Mouse (Mus musculus): ENCODE measurements around the gene Nr2e3. TPM values are rescaled to one million over a fixed set of nuclear protein-coding genes. Genes with fewer than 3 reads are reported as not detected.
"Not testable (repeated sequence)": the region's sequence is repeated elsewhere in the genome, so short reads cannot be mapped to it uniquely, and the experiment has no call there.

Nr2e3 gene
- total RNA-seq, 2 experiments from 2014 or later, result not detected

DNA sequence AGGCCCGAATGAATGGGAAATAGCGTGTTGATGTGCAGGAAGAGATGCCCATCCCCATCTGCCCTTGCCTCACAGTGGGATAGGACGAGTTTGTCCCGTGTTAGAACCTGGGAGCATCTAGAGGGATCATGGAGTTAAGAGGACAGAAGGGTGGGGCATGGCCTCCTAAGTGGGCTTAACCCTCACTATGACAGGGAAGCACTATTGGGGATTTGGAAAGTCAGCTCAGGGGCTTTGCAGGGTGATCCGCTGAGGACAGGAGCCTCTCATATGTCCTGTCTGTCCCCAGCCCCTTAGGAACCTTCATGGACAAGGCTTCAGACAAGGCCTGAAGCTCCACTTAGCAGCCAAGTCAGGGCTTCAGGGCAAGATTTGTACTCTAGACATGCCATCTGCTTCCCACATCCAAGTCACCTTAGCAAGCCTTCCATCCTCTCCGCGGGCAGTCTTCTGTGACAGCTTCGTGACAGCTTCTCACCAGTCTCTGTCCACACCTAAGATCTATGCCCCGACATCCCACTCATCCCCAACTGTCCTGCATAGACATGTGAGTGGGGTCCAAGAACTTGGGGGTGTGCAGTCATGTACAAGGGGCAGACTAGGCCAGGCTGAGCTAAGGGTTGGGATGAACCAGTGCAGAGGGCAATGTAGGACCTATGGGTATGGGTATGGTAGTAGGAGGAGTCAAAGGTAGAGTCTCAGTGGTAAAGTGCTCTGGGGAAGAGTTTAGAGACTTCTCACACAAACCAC is 9.3 kb downstream of the Nr2e3 start:
- no peak for ATAC-seq (ENCODE audit: poor library complexity, severe bottlenecking)

DNA sequence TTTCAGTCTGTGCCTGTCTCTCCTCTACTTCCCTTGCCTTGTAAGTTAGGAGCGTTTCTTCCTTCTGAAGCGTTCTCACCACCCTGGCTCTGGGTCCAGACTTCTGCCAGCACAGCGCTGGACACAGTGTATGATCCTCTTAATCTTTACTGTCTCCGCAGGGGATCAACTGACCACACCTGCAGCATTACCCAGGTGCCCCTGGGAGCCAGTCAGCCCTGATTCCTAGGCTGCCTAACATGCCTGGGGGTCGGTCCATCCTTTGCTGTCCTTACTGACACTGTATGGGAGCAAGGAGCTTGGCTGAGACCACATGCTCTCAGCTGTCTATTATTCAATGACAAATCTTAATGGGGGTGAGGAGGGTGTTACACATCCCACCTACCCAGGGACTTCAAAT is 10.5 kb downstream of the Nr2e3 start:
- ATAC-seq (ENCODE audit: poor library complexity, severe bottlenecking), result no peak

DNA sequence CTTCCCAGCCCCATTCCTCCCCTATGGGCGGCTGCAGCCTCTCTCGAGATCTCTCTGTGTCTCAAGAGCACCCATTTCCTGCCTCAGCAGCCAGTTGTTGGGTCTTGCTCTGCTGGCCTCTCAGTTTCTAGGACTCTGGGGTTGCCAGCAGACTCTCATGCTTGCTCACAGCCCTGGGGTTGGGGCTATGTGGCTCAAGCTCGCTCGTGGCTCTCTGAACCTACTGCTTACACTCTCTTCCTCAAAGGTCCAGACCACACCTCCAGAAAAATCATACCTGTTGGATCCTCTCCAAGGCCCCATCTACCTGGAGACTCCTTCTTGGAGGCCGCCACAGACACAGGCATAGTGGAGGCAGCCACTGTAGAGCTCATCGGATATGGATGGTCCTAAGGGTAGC is 10.9 kb downstream of the Nr2e3 start:
- ATAC-seq (ENCODE audit: poor library complexity, severe bottlenecking), result no peak

DNA sequence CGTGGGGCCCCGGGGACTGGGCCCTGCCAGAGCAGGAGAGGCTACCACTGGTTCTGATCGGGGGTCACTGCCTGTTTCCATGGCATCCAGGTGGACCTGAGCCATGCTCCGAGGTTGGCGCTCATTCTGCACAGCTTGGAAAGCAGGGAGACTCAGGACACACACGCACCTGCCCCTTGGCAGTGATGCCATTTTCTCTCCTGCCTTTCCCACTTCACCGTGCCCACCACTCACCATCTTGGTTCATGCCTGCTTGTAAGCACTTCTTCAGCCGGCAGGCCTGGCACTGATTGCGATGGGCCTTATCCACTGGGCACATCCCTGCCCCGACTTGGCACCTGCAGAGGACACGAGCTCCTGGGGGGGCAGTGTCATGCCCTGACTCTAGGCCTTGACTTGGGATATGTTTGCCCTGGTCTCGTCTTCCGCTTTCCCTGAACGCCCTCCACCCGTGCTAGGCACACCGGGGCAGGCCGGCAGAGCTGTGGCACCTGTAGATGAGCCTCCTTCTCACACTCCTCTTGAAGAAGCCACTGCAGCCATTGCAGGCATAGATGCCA is 11.7 kb downstream of the Nr2e3 start:
- no peak for ATAC-seq (ENCODE audit: poor library complexity, severe bottlenecking)

DNA sequence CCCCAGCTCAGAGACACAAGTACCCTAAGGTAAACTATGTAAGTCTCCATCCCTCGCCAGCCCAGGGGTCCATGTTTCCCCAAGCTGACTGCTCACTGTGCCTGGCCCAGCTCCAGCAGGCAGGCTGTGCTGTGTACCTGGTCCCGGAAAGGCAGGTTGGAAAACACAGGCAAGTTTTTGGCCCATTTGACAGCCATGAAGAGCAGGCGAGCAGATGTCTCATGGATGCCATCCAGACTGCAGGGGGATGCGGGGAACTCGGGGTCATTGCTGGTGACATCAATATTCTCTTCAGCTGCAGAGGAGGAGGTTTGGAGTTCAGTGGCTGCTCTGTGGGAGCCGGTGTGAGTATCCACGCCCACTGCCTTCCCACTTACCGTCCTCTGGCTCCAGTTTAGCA is 12.2 kb downstream of the Nr2e3 start:
- ATAC-seq (ENCODE audit: poor library complexity, severe bottlenecking), result no peak

DNA sequence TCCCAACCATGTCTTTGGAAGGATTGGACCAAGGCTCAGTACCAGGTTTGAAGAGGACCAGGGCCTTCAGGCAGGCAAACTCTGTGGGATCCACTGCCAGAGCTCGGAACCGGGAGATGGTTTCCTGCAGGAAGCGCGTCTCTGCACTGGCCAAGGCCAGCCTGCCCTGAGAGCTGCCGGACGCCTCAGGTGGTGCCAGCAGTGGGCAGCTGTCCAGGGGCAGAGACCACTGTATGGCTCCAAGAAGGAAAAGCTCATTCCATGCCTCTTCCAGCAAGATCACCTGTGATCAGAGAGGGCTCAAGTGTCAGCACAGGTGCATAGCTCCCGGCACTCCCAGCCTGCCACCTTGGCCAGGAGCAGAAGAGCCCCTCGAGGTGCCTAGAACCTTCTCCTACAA is 13.2 kb downstream of the Nr2e3 start:
- no peak for ATAC-seq (ENCODE audit: poor library complexity, severe bottlenecking)

DNA sequence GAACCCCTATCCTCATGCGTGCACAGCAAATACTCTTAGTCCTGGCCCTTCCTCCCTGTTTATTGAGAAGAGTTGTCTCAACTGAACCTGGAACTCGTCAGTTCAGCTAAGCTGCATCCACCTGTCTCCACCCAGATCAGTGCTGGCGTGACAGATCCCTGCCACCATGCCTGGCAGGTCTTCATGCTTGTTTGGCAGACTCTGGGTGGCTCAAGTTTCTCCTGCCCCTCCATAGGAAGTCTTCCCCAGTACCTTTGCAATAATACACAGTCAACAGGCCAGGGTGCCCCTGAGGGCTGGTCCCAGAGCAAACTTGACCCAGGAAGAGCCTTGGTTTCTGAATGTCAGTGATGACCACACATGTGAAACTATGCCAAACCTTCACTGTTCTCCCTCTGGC is 15.2 kb downstream of the Nr2e3 start:
- ATAC-seq (ENCODE audit: poor library complexity, severe bottlenecking), result no peak

DNA sequence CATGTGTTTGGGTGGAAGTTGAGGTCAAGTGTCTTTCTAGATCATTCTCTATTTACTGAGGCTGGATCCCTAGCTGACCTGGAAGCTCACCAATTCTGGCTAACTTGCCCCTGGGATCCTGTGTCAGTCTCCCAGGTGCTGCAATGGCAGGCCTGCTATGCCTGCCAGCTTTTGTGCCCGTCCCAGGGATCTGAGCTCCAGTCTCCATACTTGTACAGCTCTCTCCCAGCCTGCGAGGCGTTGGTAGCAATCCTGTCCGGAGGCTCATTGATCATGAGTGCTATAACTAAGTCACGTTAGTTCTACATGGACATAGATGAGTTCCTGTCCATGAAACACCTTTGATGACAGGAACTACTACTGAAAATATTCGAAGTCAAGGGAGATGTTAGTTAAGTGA is 16.6 kb downstream of the Nr2e3 start:
- ATAC-seq (ENCODE audit: poor library complexity, severe bottlenecking), result no peak

DNA sequence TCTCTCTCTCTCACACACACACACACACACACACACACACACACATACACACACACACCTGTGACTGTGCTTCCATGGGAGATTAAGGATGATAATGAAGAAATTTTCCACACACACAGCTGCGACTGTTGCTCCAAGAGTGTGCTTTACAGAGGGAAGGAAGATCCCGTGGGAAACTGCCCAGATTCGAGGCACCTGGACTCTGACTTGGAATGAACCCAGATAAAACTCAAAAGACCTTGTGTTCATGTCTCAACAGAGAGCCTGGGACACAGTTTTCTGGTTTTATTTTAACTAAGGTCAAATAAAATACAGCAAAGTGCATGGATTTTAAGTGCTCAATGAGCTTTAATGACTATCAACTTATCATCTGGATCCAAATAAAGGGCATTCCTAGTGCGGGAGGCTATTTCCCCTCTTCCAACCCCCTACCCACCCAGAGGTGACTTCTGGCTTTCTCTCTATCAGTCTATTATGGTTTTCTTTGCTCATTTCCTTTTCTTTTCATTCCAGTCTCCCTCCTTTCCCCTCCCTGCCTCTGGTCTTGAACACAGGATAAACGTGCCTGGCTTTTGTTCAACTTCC is 17.9 kb downstream of the Nr2e3 start:
- no peak for ATAC-seq (ENCODE audit: poor library complexity, severe bottlenecking)

DNA sequence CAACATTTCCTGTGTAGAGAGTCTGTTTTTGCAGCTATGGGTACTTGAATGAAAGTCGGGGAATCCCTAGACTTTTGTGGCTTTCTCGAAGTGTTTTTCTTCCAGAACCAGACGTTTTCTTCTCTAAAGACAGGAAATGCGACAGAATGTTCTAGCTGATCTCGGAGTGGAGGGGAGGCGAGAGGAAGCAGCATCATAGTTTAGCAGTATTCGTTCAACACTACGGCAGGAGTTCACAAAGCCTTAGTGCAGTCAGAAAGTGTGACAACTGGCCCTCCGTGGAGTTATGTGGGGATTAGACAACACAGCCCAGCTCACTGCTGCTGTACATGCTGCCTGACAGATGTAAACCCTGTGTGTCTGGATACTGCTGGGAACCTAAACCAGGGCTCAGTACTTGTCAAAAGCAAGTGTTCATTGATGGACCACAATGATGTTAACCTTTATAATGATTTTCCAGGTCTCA is 18.5 kb downstream of the Nr2e3 start:
- ATAC-seq (ENCODE audit: poor library complexity, severe bottlenecking), result peak; percentile 30; the same call in 1 of the 2 replicates

DNA sequence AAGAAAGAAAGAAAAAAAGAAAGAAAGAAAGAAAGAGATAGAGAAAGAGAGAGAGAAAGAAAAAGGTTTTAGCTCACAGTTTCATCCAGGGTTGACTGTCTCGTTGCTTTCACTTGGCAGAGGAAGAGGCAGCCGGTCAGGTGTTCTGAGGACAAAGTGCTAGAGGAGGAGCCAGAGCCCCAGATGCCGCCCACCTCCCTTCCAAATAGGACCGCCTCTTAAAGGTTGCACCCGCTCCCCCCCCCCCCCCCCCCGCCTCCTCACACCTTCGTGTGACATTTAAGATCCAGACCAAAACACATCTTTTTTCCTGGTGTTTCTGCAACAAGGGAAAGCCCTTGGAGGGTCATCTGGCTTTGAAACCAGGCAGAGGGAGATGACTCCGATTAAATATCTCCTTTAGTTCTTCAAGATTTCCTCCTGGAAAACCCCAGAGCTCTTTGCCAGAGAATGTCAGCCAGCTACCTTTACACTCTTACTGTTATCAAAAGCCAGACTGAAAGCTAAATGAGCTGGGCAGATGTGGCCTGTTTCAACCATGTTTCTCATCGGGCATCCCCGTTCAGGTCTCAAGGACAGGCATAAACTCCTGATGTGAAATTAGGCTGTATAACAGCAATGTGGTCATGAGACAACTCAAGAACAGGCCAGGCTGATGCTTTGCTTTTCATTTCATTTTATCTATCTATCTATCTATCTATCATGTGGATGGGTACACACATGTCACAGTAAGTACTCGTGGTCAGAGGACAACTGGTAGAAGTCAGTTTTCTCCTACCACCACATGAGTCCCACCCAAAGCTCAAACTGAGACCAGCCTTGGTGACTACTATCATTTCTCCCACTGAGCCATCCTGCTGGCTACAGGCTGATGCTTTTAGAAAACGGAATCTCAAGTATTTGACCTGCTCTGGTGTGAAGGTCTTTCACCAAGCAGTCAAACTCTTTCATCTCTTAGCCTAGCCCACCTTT is 19.3 kb downstream of the Nr2e3 start:
- ATAC-seq (ENCODE audit: poor library complexity, severe bottlenecking), result 0 out of 2 replicates have a peak, but pooled peaks have one; percentile 21

DNA sequence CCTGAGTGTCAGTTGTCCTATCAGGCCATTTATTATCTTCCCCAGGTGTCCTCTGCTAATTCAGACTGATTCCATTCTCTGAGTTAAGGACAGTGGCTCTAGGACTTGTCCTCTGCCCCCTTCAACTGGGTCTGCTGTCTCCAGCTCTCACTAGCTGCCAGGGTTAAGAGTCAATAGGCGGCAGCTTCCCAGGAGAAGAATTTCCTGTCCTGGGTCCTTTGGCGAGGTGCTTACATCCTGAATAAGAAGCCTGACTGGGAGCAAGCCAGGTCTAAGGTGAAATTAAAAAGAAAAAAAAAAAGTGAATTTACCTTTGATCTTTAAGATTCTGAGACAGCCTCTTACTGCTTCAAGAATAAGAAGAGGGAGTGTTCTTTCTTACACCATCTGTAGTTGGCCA is 20.8 kb downstream of the Nr2e3 start:
- ATAC-seq (ENCODE audit: poor library complexity, severe bottlenecking), result no peak

DNA sequence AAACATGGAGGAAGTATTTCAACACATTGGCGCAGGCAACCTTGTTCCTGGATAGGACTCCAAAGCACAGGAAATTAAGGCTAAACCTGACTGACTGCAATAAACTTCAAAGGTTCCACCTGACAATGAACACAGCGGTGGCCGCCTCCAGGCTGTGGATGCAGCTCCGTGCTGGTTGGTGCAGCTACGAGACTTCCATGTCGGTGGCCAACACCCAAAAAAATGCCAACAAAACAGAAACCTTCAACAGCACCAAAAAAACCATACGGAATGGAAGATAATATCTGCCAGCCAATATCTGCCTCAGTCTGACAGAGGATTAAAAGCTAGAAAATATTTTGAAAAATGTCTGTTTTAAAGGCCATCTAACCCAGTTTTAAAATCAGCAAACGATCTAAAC is 21.9 kb downstream of the Nr2e3 start:
- no peak for ATAC-seq (ENCODE audit: poor library complexity, severe bottlenecking)

DNA sequence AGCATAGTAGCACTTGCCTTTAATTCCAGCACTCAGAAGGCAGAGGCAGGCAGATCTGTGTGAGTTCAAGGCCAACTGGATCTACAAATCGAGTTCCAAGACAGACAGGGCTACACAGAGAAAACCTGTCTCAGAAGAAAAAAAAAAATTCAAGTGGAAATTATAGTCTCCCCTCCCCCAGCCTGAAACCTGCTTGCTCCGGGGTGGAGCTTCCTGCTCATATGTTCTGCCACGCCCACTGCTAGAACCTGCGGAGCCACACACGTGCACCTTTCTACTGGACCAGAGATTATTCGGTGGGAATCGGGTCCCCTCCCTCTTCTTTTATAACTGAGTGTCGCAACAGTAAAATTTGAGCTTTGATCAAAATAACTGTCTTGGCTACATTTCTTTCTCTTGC is 24.6 kb downstream of the Nr2e3 start:
- ATAC-seq (ENCODE audit: poor library complexity, severe bottlenecking), result not testable (repeated sequence)

DNA sequence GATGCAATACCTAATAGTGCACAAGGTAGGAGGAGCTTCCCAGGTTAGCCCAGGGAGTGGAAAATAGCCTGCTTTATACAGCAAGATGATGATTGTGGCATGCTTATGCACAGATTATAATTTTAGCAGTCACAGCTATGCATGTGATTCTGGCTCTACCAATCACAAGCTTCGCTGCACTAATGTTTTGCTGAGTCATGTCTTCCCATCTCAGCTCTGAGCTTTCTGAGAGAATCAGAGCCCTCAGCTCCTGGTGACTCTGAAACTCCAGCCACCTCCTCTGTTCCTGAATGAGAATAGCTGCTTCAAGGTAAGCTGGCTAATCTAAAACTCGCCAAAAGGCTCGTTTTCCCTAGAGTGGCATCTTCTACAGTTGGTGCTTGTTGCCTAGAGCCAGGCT is 30.2 kb downstream of the Nr2e3 start:
- ATAC-seq (ENCODE audit: poor library complexity, severe bottlenecking), result no peak

DNA sequence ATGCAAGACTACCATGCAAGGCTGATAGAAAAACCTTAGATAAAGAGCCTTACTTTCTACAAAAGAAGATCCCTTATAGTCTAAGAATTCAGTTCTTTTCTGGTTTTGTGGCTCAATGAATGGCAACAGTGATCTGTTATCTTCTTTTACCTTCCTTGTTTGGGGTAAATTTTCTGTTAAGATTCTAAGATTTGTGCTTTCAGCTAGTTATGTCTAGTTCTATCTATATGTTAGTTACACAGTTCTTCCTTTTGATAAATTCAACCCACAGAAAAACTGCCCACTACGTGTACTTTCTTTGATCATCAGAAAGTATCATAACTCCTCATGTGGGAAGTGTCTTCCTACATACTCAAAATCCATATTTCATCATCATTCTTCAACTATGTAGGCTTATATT is 45.7 kb downstream of the Nr2e3 start:
- ATAC-seq (ENCODE audit: poor library complexity, severe bottlenecking), result no peak

DNA sequence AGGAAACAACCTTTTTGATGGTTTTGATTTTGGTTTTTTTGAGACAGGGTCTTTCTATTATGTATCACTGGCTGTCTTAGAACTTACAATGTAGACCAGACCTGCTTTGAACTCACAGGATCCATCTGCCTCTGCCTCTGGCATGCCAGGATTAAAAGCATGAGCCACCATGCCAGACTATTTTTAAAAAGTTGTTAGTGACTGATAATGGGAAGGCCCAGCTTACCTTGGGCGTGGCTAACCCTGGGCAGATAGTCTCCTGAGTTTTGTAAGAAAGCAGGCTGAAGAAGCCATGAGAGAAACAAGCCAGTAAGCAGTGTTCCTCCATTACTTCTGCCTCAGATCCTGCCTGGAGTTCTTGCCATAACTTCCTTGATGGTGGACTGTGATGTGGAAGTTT is 57.1 kb downstream of the Nr2e3 start:
- no peak for ATAC-seq (ENCODE audit: poor library complexity, severe bottlenecking)
